Mouse (Mus musculus): ENCODE measurements around the gene Mars. TPM values are rescaled to one million over a fixed set of nuclear protein-coding genes. Genes with fewer than 3 reads are reported as not detected.

The Mars gene
- total RNA-seq (2023) = 48.5 TPM

GRCm38 (mm10) chr10:127311476-127312355 is at the start of gene Mars:
TSS of gene Mars (minus strand) at chr10:127311786.

GRCm38 (mm10) chr10:127353909-127354895 is 42.6 kb upstream of the Mars start, which contains the start of gene Inhbe:
TSS of gene Inhbe (minus strand) at chr10:127354411.

GRCm38 (mm10) chr10:127341891-127342639 is 30.5 kb upstream of the Mars start, which contains the start of gene Gli1:
TSS of gene Gli1 (minus strand) at chr10:127341974.

GRCm38 (mm10) chr10:127321621-127322020 is 10.0 kb upstream of the Mars start, which contains the start of gene Arhgap9:
TSS of gene Arhgap9 (plus strand) at chr10:127321964.

GRCm38 (mm10) chr10:127288800-127289572 is 22.6 kb downstream of the Mars start, which contains the start of gene Mbd6:
TSS of gene Mbd6 (minus strand) at chr10:127289018.

GRCm38 (mm10) chr10:127266112-127267091 is 45.2 kb downstream of the Mars start, which contains the start of gene Dctn2:
TSS of gene Dctn2 (plus strand) at chr10:127266368.

GRCm38 (mm10) chr10:127262548-127263398 is 48.8 kb downstream of the Mars start, which contains the start of gene Kif5a:
TSS of gene Kif5a (minus strand) at chr10:127263348.

Other genes with a start within 250 kb of the Mars start
- gene Cdk4, start 248.3 kb downstream of the Mars start, total RNA-seq (2023) = 99.5 TPM
- gene Tspan31, start 241.5 kb downstream of the Mars start, total RNA-seq (2023) = 9.4 TPM
- 142 TPM for gene Agap2, start 236.5 kb downstream of the Mars start, total RNA-seq (2023)
- gene Os9, start 190.7 kb downstream of the Mars start, total RNA-seq (2023) = 91.1 TPM
- gene B4galnt1, start 146.6 kb downstream of the Mars start, total RNA-seq (2023) = 563 TPM
- gene Slc26a10, start 131.1 kb downstream of the Mars start, total RNA-seq (2023) = not detected
- not detected for gene Arhgef25, start 121.7 kb downstream of the Mars start, total RNA-seq (2023)
- 59.7 TPM for gene Dtx3, start 116.1 kb downstream of the Mars start, total RNA-seq (2023)
- 43.6 TPM for gene Pip4k2c, start 100.2 kb downstream of the Mars start, total RNA-seq (2023)
- 0.12 TPM for gene Kif5a, start 48.4 kb downstream of the Mars start, total RNA-seq (2023)
- 115 TPM for gene Dctn2, start 45.4 kb downstream of the Mars start, total RNA-seq (2023)
- 103 TPM for gene Mbd6, start 22.8 kb downstream of the Mars start, total RNA-seq (2023)
- 257 TPM for gene Arhgap9, start 10.2 kb upstream of the Mars start, total RNA-seq (2023)
- 0.15 TPM for gene Gli1, start 30.2 kb upstream of the Mars start, total RNA-seq (2023)
- gene Inhbe, start 42.6 kb upstream of the Mars start, total RNA-seq (2023) = not detected
- 0.29 TPM for gene Inhbc, start 58.6 kb upstream of the Mars start, total RNA-seq (2023)
- 109 TPM for gene R3hdm2, start 68.5 kb upstream of the Mars start, total RNA-seq (2023)
- gene Stac3, start 189.9 kb upstream of the Mars start, total RNA-seq (2023) = 4.3 TPM
- not detected for gene Ndufa4l2, start 203.2 kb upstream of the Mars start, total RNA-seq (2023)
- 64.6 TPM for gene Shmt2, start 210.7 kb upstream of the Mars start, total RNA-seq (2023)
- not detected for gene Nxph4, start 222.8 kb upstream of the Mars start, total RNA-seq (2023)

Measured in CD4-positive naive resting alpha-beta T cell, adult 76 days (primary cell).